Mouse (Mus musculus) central nervous system, embryonic 18 days (tissue): Measurements from ENCODE around the gene Olfr1362. TPM values are rescaled to one million over a fixed set of nuclear protein-coding genes. Genes with fewer than 3 reads are reported as not detected.

ENCODE experiments used
- polyA plus RNA-seq: library from polyadenylated mRNA; depleted of rRNA; stranded (reverse); fragments of >200 nt; gene quantifications from 2 replicates; pipeline ENCODE4 v1.2.3, GENCODE M21; 2012; rRNA removed

Gene Olfr1362
- not detected in 2 replicates for polyA plus RNA-seq

GRCm38 (mm10) chr13:21613922-21614321 lies at the start of gene Olfr1362:
TSS of gene Olfr1362 (minus strand) at chr13:21614022.

GRCm38 (mm10) chr13:21663286-21663685 lies 49.5 kb upstream of the Olfr1362 start, which contains the start of gene Olfr1361:
TSS of gene Olfr1361 (minus strand) at chr13:21663386.

GRCm38 (mm10) chr13:21642418-21642817 lies 28.6 kb upstream of the Olfr1362 start, which contains the start of gene Olfr11:
TSS of gene Olfr11 (minus strand) at chr13:21642518.

GRCm38 (mm10) chr13:21581659-21582058 lies 32.2 kb downstream of the Olfr1362 start, which contains the start of gene Olfr1364:
TSS of gene Olfr1364 (minus strand) at chr13:21581759.

Other genes starting within 250 kb of the Olfr1362 start
- gene Zkscan3, start 211.3 kb downstream of the Olfr1362 start, polyA plus RNA-seq = 66.5 and 71.3 TPM in 2 replicates
- 3.7 and 4.3 TPM in 2 replicates for gene Pgbd1, start 173.0 kb downstream of the Olfr1362 start, polyA plus RNA-seq
- gene Zscan26, start 160.3 kb downstream of the Olfr1362 start, polyA plus RNA-seq = 39.3 and 43.0 TPM in 2 replicates
- 0.78 and 0.91 TPM in 2 replicates for gene Nkapl, start 145.5 kb downstream of the Olfr1362 start, polyA plus RNA-seq
- 6.5 and 7.1 TPM in 2 replicates for gene Zkscan4, start 135.1 kb downstream of the Olfr1362 start, polyA plus RNA-seq
- not detected in 2 replicates for gene Gm10065, start 134.6 kb downstream of the Olfr1362 start, polyA plus RNA-seq
- 0.43 and 0.57 TPM in 2 replicates for gene AK157302, start 118.8 kb downstream of the Olfr1362 start, polyA plus RNA-seq
- gene Gm11273, start 112.6 kb downstream of the Olfr1362 start, polyA plus RNA-seq = 3.5 and 11.8 TPM in 2 replicates
- gene Zkscan8, start 82.9 kb downstream of the Olfr1362 start, polyA plus RNA-seq = 7.2 and 7.3 TPM in 2 replicates
- not detected in 2 replicates for gene Olfr1366, start 71.2 kb downstream of the Olfr1362 start, polyA plus RNA-seq
- not detected in 2 replicates for gene Olfr1535, start 54.1 kb downstream of the Olfr1362 start, polyA plus RNA-seq
- not detected in 2 replicates for gene Olfr1364, start 32.3 kb downstream of the Olfr1362 start, polyA plus RNA-seq
- gene Olfr11, start 28.5 kb upstream of the Olfr1362 start, polyA plus RNA-seq = not detected in 2 replicates
- not detected in 2 replicates for gene Olfr1361, start 49.4 kb upstream of the Olfr1362 start, polyA plus RNA-seq
- gene Olfr1360, start 63.4 kb upstream of the Olfr1362 start, polyA plus RNA-seq = not detected in 2 replicates
- gene Olfr1359, start 84.1 kb upstream of the Olfr1362 start, polyA plus RNA-seq = not detected in 2 replicates
- 1.0 and 1.4 TPM in 2 replicates for gene Hist1h2bl, start 102.1 kb upstream of the Olfr1362 start, polyA plus RNA-seq
- 3.4 and 7.2 TPM in 2 replicates for gene Hist1h2ai, start 102.4 kb upstream of the Olfr1362 start, polyA plus RNA-seq
- gene Hist1h3h, start 103.6 kb upstream of the Olfr1362 start, polyA plus RNA-seq = 7.7 and 8.9 TPM in 2 replicates
- gene Hist1h2bm, start 108.0 kb upstream of the Olfr1362 start, polyA plus RNA-seq = 2.3 and 3.4 TPM in 2 replicates
- 4.5 TPM in 2 replicates for gene Hist1h4j, start 121.0 kb upstream of the Olfr1362 start, polyA plus RNA-seq
- gene Hist1h4k, start 136.5 kb upstream of the Olfr1362 start, polyA plus RNA-seq = 5.4 and 10.0 TPM in 2 replicates
- gene Hist1h2ak, start 139.8 kb upstream of the Olfr1362 start, polyA plus RNA-seq = 4.8 and 5.9 TPM in 2 replicates
- 1.6 and 3.0 TPM in 2 replicates for gene Hist1h2bn, start 140.1 kb upstream of the Olfr1362 start, polyA plus RNA-seq
- gene Hist1h1b, start 166.6 kb upstream of the Olfr1362 start, polyA plus RNA-seq = 0.70 and 1.2 TPM in 2 replicates
- 6.0 and 8.7 TPM in 2 replicates for gene Hist1h3i, start 169.3 kb upstream of the Olfr1362 start, polyA plus RNA-seq
- 1.2 and 1.3 TPM in 2 replicates for gene Hist1h2an, start 173.2 kb upstream of the Olfr1362 start, polyA plus RNA-seq
- 0.28 and 0.64 TPM in 2 replicates for gene Hist1h2bp, start 173.4 kb upstream of the Olfr1362 start, polyA plus RNA-seq
- gene Hist1h2bq, start 196.2 kb upstream of the Olfr1362 start, polyA plus RNA-seq = 1.2 and 3.8 TPM in 2 replicates
- not detected in 2 replicates for gene Hist1h2ao, start 196.4 kb upstream of the Olfr1362 start, polyA plus RNA-seq
- not detected in 2 replicates for gene Hist1h4m, start 197.7 kb upstream of the Olfr1362 start, polyA plus RNA-seq
- 7.9 and 9.3 TPM in 2 replicates for gene Hist1h4n, start 218.2 kb upstream of the Olfr1362 start, polyA plus RNA-seq
- gene Hist1h2ap, start 219.5 kb upstream of the Olfr1362 start, polyA plus RNA-seq = 8.6 and 10.7 TPM in 2 replicates
- 1.7 and 2.6 TPM in 2 replicates for gene Hist1h2br, start 219.7 kb upstream of the Olfr1362 start, polyA plus RNA-seq